Mouse (Mus musculus) C2C12 (cell line): Measurements from ENCODE around the gene Itga8.

Source experiments
- CEBPB ChIP-seq: IDR thresholded peaks from one replicate; pipeline ENCODE4 v1.6.1; 2011; ENCODE audit warnings: low read depth, mild to moderate bottlenecking, control low read depth, moderate library complexity
- CTCF ChIP-seq: IDR thresholded peaks from one replicate; pipeline ENCODE4 v1.5.1; 2011; ENCODE audit not compliant: control insufficient read depth, insufficient read depth, insufficient read length
- FOSL1 ChIP-seq: IDR thresholded peaks from one replicate; pipeline ENCODE4 v1.8.0; 2011; ENCODE audit warnings: mild to moderate bottlenecking, low read length; ENCODE audit not compliant: poor library complexity, insufficient read depth, severe bottlenecking
- MAX ChIP-seq: IDR thresholded peaks from one replicate; pipeline ENCODE4 v1.6.1; 2011; ENCODE audit warnings: mild to moderate bottlenecking, control low read depth
- MYOD1 ChIP-seq: IDR thresholded peaks from one replicate; pipeline ENCODE4 v1.6.1; 2011; ENCODE audit warnings: low read depth; ENCODE audit not compliant: control insufficient read depth, insufficient read length
- USF1 ChIP-seq: IDR thresholded peaks from one replicate; pipeline ENCODE4 v1.6.1; 2011; ENCODE audit warnings: low read depth, mild to moderate bottlenecking, control low read depth, moderate library complexity

DNA sequence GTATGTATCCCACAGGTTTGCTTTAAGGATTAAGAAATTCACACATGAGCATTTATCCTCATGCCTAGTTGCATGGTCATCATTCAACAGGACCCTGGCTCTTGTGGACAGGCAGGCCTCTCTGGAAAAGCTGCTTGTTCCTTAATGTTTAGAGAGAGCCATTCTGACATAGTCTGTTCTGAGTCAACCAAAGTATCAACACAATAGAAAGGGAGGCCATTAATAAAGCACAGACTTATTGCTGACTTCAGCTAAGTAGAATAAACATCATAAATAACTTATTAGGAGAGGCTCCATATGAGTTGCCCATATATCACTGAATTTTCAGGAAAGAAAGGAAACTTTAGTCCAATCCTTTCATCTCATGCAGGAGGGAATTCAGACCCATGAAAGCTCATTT, 175.1 kb downstream of the Itga8 start:
- TF ChIP-seq CTCF, result no peak
- no peak for TF ChIP-seq FOSL1
- no peak for TF ChIP-seq USF1
- no peak for TF ChIP-seq CEBPB
- no peak for TF ChIP-seq MYOD1
- TF ChIP-seq MAX, result no peak
